Mouse (Mus musculus) stomach, embryonic 14.5 days (tissue): ENCODE results near the gene 2310011J03Rik. TPM values are rescaled to one million over a fixed set of nuclear protein-coding genes. Genes with fewer than 3 reads are reported as not detected.
"Not testable (repeated sequence)": the region's sequence is repeated elsewhere in the genome, so short reads cannot be mapped to it uniquely, and the experiment has no call there.

Source experiments
- ATAC-seq: fragments of 200-750 bp; cut with Nextera tagmentation; 2 replicates; pipeline ENCODE4 v1.8.0; 2017; ENCODE audit warnings: low read depth, moderate TSS enrichment; ENCODE audit not compliant: insufficient number of reproducible peaks, insufficient read depth, low FRiP score
- H3K27ac ChIP-seq: fragments of 300-500 bp; sonication (generic); 2 replicates; pipeline ENCODE4 v1.5.1; 2014; ENCODE audit warnings: mild to moderate bottlenecking, low read length, moderate library complexity, mixed read lengths
- H3K27me3 ChIP-seq: fragments of 300-500 bp; sonication (generic); 2 replicates; pipeline ENCODE4 v1.6.1; 2014; ENCODE audit warnings: low read length, control low read depth, mixed read lengths; ENCODE audit not compliant: control insufficient read depth, insufficient read depth
- H3K36me3 ChIP-seq: fragments of 300-500 bp; sonication (generic); 2 replicates; pipeline ENCODE4 v1.6.1; 2014; ENCODE audit warnings: mild to moderate bottlenecking, control low read depth, low read length, moderate library complexity, mixed read lengths; ENCODE audit not compliant: control insufficient read depth, insufficient read depth
- H3K4me1 ChIP-seq: fragments of 300-500 bp; sonication (generic); 2 replicates; pipeline ENCODE4 v1.6.1; 2014; ENCODE audit warnings: low read length, control low read depth, mixed read lengths; ENCODE audit not compliant: control insufficient read depth, insufficient read depth
- H3K4me2 ChIP-seq: fragments of 300-500 bp; sonication (generic); replicated peaks from 2 replicates; pipeline ENCODE4 v1.6.1; 2014; ENCODE audit warnings: low read depth, low read length, control low read depth
- H3K4me3 ChIP-seq: fragments of 300-500 bp; sonication (generic); 2 replicates; pipeline ENCODE4 v1.5.1; 2014; ENCODE audit warnings: low read depth, low read length, control low read depth
- H3K9ac ChIP-seq: fragments of 300-500 bp; sonication (generic); replicated peaks from 2 replicates; pipeline ENCODE4 v1.6.1; 2014; ENCODE audit warnings: low read depth, mild to moderate bottlenecking, control low read depth, low read length, moderate library complexity, mixed read lengths
- H3K9me3 ChIP-seq: fragments of 300-500 bp; sonication (generic); 2 replicates; pipeline ENCODE4 v1.6.1; 2016; ENCODE audit warnings: low read depth, low read length, control low read depth; ENCODE audit not compliant: control insufficient read depth
- WGBS: fragments of 180-500 bp; shearing (Covaris S2); extraction: QIAGEN DNeasy Blood & Tissue Kit; methylation state at CpG from one replicate; pipeline ENCODE4 v1.1.7; 2014; 5-methylcytosine and 5-hydroxymethylcytosine counted together
- polyA plus RNA-seq: library from polyadenylated mRNA; unstranded; fragments of >200 nt; fragmentation: Nextera tagmentation; extraction: Ambion mirVana; gene quantifications from 2 replicates; pipeline ENCODE4 v1.2.1, GENCODE M21; 2014

2310011J03Rik gene
- polyA plus RNA-seq, 1 experiment from 2014 or later = 39.6 TPM

DNA sequence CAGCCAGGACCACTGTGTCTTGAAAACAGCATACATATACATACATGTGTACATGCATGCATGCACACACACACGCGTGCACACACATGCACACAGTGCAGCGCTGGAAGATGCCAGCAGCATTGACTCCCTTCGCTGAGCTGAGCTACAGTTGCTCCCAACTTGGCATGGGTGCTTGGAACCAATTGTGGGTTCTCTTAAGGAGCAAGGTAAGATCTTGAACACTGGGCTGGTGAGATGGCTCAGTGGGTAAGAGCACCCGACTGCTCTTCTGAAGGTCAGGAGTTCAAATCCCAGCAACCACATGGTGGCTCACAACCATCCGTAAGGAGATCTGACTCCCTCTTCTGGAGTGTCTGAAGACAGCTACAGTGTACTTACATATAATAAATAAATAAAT, 25.6 kb upstream of the 2310011J03Rik start:
- ATAC-seq, H3K36me3 ChIP-seq, H3K27ac ChIP-seq, H3K4me3 ChIP-seq, H3K4me2 ChIP-seq, H3K9me3 ChIP-seq, H3K9ac ChIP-seq: not testable (repeated sequence)
- H3K4me1 ChIP-seq = peaks cover 40% of the 10 kb centered on the region
- WGBS = 76% methylated on average over 5 of the region's 6 CpGs
- peaks cover 64% of the 10 kb centered on the region for H3K27me3 ChIP-seq

GRCm38 (mm10) chr10:80345122-80345521, 24.8 kb upstream of the 2310011J03Rik start:
- Histone ChIP-seq H3K4me1 (peaks cover 40% of the 10 kb centered on the region), H3K4me2 (peak overlapping the region; percentile 17; the same call in 1 of the 2 replicates), H3K36me3 (no peaks in the 10 kb centered on the region), H3K27ac (no peak overlapping the region), H3K4me3 (0 out of 2 replicates have a peak overlapping the region, but pooled peaks have one; percentile 5), H3K9ac (no peak overlapping the region), H3K9me3 (no peaks in the 10 kb centered on the region), H3K27me3 (peaks cover 67% of the 10 kb centered on the region)
- 4% methylated on average over 16 of the region's 16 CpGs for WGBS
- no peak for ATAC-seq

- H3K36me3 ChIP-seq = no peaks in the 10 kb centered on the region
- no peak overlapping the region for H3K27ac ChIP-seq
- WGBS = 43% methylated on average over 9 of the region's 9 CpGs
- no peak for ATAC-seq
- no peak overlapping the region; the same call in 1 of the 2 replicates for H3K4me3 ChIP-seq
- H3K9ac ChIP-seq = no peak overlapping the region
- no peak overlapping the region; the same call in 1 of the 2 replicates for H3K4me2 ChIP-seq
- peaks cover 36% of the 10 kb centered on the region for H3K4me1 ChIP-seq
- H3K27me3 ChIP-seq = peaks cover 64% of the 10 kb centered on the region
- H3K9me3 ChIP-seq = no peaks in the 10 kb centered on the region
Observed at GRCm38 (mm10) chr10:80344131-80344661, 23.9 kb upstream of the 2310011J03Rik start.

- no peaks in the 10 kb centered on the region for H3K36me3 ChIP-seq
- H3K27ac ChIP-seq = peak overlapping the region; percentile 15; the same call in 1 of the 2 replicates
- WGBS = 27% methylated on average over 13 of the region's 13 CpGs
- H3K4me3 ChIP-seq = peak overlapping the region; percentile 28
- H3K9ac ChIP-seq = no peak overlapping the region; the same call in 1 of the 2 replicates
- peak; percentile 5 for ATAC-seq
- H3K4me2 ChIP-seq = peak overlapping the region; percentile 51
- no peaks in the 10 kb centered on the region for H3K9me3 ChIP-seq
- H3K4me1 ChIP-seq = peaks cover 29% of the 10 kb centered on the region
- peaks cover 58% of the 10 kb centered on the region for H3K27me3 ChIP-seq
Observed at GRCm38 (mm10) chr10:80343425-80343895, 23.1 kb upstream of the 2310011J03Rik start.

GRCm38 (mm10) chr10:80342749-80343424, 22.6 kb upstream of the 2310011J03Rik start:
- Histone ChIP-seq H3K4me2 (peak overlapping the region; percentile 51), H3K4me1 (peaks cover 23% of the 10 kb centered on the region), H3K9me3 (no peaks in the 10 kb centered on the region), H3K9ac (no peak overlapping the region), H3K27ac (no peak overlapping the region; the same call in 1 of the 2 replicates), H3K4me3 (peak overlapping the region; percentile 28), H3K27me3 (peaks cover 54% of the 10 kb centered on the region), H3K36me3 (no peaks in the 10 kb centered on the region)
- under 1% methylated on average over 33 of the region's 33 CpGs for WGBS
- ATAC-seq = peak; percentile 68

DNA sequence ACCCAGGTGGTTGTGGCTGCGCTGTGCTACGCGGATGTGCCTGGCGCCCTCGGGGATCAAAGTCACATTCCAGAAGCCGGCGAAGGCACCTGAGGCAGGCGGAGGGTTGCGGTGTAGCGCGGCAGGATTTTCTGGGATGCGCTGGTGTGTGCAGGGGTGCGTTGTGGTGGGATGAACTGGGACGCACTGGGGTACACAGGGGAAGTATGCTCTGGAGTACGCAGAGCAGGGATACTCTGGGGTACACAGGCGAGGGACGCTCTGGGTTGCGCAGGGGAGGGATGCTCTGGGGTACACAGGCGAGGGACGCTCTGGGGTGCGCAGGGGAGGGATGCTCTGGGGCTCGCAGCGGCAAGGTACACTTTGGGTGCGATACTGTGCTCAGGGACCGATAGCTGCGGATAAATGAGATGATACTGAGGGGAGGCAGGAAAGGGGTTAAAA, 22.0 kb upstream of the 2310011J03Rik start:
- ATAC-seq = 0 out of 2 replicates have a peak, but pooled peaks have one; percentile 1
- H3K4me2 ChIP-seq = peak overlapping the region; percentile 51
- peaks cover 50% of the 10 kb centered on the region for H3K27me3 ChIP-seq
- no peaks in the 10 kb centered on the region for H3K9me3 ChIP-seq
- peak overlapping the region; percentile 28; the same call in 1 of the 2 replicates for H3K4me3 ChIP-seq
- H3K9ac ChIP-seq = no peak overlapping the region
- no peak overlapping the region for H3K27ac ChIP-seq
- peaks cover 17% of the 10 kb centered on the region for H3K4me1 ChIP-seq
- H3K36me3 ChIP-seq = no peaks in the 10 kb centered on the region
- WGBS = 3% methylated on average over 26 of the region's 26 CpGs

- Histone ChIP-seq H3K4me2 (peak overlapping the region; percentile 51), H3K9me3 (no peaks in the 10 kb centered on the region), H3K4me1 (peaks cover 17% of the 10 kb centered on the region), H3K36me3 (no peaks in the 10 kb centered on the region), H3K27ac (no peak overlapping the region), H3K9ac (no peak overlapping the region), H3K27me3 (peaks cover 46% of the 10 kb centered on the region), H3K4me3 (peak overlapping the region; percentile 28; the same call in 1 of the 2 replicates)
- ATAC-seq = no peak
- WGBS = 5% methylated on average over 46 of the region's 47 CpGs
Observed at GRCm38 (mm10) chr10:80341491-80342304, 21.4 kb upstream of the 2310011J03Rik start.

DNA sequence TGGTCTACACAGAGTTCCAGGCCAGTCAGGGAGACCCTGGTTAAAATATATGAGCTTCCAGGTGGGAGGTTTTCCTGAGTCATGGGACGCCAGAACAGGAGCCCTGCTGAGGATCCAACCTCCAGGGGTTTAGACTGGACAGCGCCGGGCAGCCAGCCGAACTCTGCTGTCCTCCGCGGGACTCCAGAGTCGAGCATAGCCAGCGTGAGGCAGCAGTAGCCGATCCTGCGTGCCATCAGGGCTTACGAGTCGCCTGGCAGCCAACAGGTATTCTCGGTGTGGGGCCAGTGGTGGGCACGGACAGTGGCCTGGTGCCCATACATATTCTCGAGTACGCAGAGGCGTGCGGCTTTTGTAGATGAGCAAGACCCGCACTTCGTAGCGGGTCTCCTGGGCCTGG, 20.7 kb upstream of the 2310011J03Rik start:
- H3K9me3 ChIP-seq = no peaks in the 10 kb centered on the region
- no peaks in the 10 kb centered on the region for H3K36me3 ChIP-seq
- H3K9ac ChIP-seq = no peak overlapping the region
- H3K27ac ChIP-seq = no peak overlapping the region
- peaks cover 17% of the 10 kb centered on the region for H3K4me1 ChIP-seq
- H3K27me3 ChIP-seq = peaks cover 44% of the 10 kb centered on the region
- 19% methylated on average over 21 of the region's 21 CpGs for WGBS
- no peak overlapping the region for H3K4me3 ChIP-seq
- ATAC-seq = no peak
- H3K4me2 ChIP-seq = no peak overlapping the region
